26 mouse cellular contexts compared by ENCODE assay signal in the genomic region with DNA sequence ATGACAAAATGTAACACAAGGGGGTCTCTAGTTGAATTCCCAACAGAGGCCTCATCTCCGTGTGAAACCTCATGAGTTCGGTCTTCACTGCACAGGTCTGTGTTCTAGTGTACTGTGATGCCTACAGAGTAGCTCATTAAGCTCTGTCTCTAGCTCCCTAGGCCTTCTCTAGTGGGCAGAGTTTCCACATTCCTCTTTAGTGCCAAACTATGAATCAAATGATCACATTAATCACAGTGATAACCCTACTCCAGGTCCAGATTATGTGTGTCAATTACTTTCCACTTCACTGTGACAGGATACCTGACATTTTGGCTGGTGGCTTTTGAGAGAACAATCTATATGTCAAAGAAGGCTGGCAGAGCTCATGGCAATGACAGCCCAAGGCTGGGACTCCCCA.
"Had no signal": no experiment of that assay in that cellular context is flagged by ENCODE, and none has a peak within 500 bp of the region (broad histone marks: within the 10 kb centered on the region; RNA-seq: fewer than 3 reads in every experiment).

No protein-coding gene starts in this region.

- H3K4me3 ChIP-seq: heart, adult 2 months; heart, embryonic 13.5 days; heart, embryonic 15.5 days; hindbrain, embryonic 13.5 days; hindbrain, embryonic 15.5 days; kidney, embryonic 15.5 days; limb, embryonic 13.5 days; limb, embryonic 15.5 days; liver, embryonic 12.5 days had no signal

- H3K9ac ChIP-seq: heart, embryonic 13.5 days; heart, embryonic 15.5 days; hindbrain, embryonic 13.5 days; hindbrain, embryonic 15.5 days; kidney, embryonic 15.5 days; limb, embryonic 13.5 days; limb, embryonic 15.5 days; liver, embryonic 12.5 days had no signal

- DNase-seq: gastrocnemius, postnatal 14 days; gastrocnemius, postnatal 36 days; heart, adult 11 months; heart, adult 2 months; heart, postnatal 14 days; heart, postnatal 36 days; kidney, adult 11 months; kidney, adult 2 months; kidney, adult 9 months; kidney, postnatal 14 days; kidney, postnatal 36 days; layer of hippocampus, adult 9-11 months; layer of hippocampus, postnatal 36 days; left cerebral cortex, postnatal 4 days had no signal

- H3K27ac ChIP-seq: heart, adult 2 months; heart, embryonic 13.5 days; heart, embryonic 15.5 days; hindbrain, embryonic 13.5 days; hindbrain, embryonic 15.5 days; hindbrain, postnatal 0 days; kidney, embryonic 15.5 days; kidney, postnatal 0 days; limb, embryonic 13.5 days; limb, embryonic 15.5 days; liver, embryonic 12.5 days had no signal

- H3K4me2 ChIP-seq: heart, embryonic 11.5 days; heart, embryonic 13.5 days; heart, embryonic 15.5 days; hindbrain, embryonic 13.5 days; hindbrain, embryonic 15.5 days; kidney, embryonic 15.5 days; limb, embryonic 13.5 days; limb, embryonic 15.5 days; liver, embryonic 12.5 days had no signal

- H3K9me3 ChIP-seq: heart, embryonic 13.5 days; heart, embryonic 15.5 days; hindbrain, embryonic 13.5 days; hindbrain, embryonic 15.5 days; kidney, embryonic 15.5 days; limb, embryonic 13.5 days; limb, embryonic 15.5 days; liver, embryonic 12.5 days had no signal

- H3K4me1 ChIP-seq: heart, embryonic 15.5 days; hindbrain, embryonic 13.5 days; kidney, embryonic 15.5 days; limb, embryonic 13.5 days; limb, embryonic 15.5 days; liver, embryonic 12.5 days had no signal

- H3K36me3 ChIP-seq: heart, embryonic 13.5 days; heart, embryonic 15.5 days; hindbrain, embryonic 13.5 days; hindbrain, embryonic 15.5 days; kidney, embryonic 15.5 days; limb, embryonic 13.5 days; limb, embryonic 15.5 days; liver, embryonic 12.5 days had no signal

- H3K27me3 ChIP-seq: heart, embryonic 13.5 days; heart, embryonic 15.5 days; hindbrain, embryonic 13.5 days; hindbrain, embryonic 15.5 days; kidney, embryonic 15.5 days; limb, embryonic 13.5 days; limb, embryonic 15.5 days; liver, embryonic 12.5 days had no signal

- ATAC-seq: hindbrain, postnatal 0 days; intestine, embryonic 16.5 days; liver, embryonic 12.5 days had no signal
